Mouse (Mus musculus) heart, adult 2 months (tissue): Measurements from ENCODE around the gene Akap5.

Experiments used
- CTCF ChIP-seq: fragments of 200-600 bp; IDR thresholded peaks from 2 replicates; pipeline ENCODE4 v1.8.1; 2022; ENCODE audit warnings: antibody characterized with exemption, mild to moderate bottlenecking, moderate library complexity
- POLR2A ChIP-seq: fragments of 200-500 bp; IDR thresholded peaks from 2 replicates; pipeline ENCODE4 v1.6.1; 2011; ENCODE audit warnings: mild to moderate bottlenecking, low read depth, low read length, control low read depth; ENCODE audit not compliant: insufficient read depth

DNA sequence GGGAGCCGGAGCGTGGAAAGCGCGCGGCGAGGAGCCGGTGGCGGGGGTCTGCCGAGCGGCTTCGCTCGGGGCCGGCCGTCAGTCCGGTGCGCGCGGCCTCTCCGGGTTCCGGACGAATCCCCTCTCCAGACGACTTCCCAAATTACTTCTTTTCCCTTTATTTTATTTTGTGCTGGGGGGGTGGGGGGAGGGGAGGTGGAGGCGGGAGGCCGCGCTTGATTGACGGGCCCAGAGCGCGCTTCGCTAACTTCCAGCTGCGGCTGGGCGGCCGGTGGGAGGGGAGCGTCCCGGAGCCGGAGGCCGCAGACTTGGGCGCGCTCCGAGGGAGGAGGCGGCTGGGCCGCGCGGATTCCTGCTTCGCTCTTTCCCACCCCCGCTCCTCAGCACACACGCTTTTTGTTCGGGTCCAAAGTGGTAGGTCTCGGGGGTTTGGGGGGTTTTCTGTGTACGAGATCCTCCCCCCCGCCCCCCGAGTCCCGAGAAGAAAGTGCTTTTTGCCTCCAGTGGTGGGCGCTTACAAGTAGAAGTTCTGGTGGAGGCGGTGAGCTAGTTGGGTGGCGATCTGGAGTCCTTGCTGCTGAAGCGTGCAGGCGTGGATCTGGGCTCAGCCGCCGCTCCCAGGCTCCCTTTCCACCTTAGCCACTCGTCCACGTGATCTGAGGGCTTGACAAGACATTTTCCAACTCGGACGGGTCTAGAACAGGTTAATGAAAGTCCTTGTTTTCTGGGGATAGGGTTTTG lies 46.3 kb downstream of the Akap5 start:
- TF ChIP-seq CTCF, result peak; percentile 30; the same call in 1 of the 2 replicates
- peak; percentile 48 for TF ChIP-seq POLR2A
